Mouse (Mus musculus) T-helper 2 cell (primary cell): ENCODE results near the gene AI413582.

ENCODE experiments used
- in situ Hi-C: fragments of 300-600 bp; cut with MboI, MseI; formaldehyde crosslinking; loops from one replicate; pipeline ENCODE4 v1.15.1; 2025; ENCODE audit warnings: high pct_unique_total_duplicates

AI413582 gene

DNA sequence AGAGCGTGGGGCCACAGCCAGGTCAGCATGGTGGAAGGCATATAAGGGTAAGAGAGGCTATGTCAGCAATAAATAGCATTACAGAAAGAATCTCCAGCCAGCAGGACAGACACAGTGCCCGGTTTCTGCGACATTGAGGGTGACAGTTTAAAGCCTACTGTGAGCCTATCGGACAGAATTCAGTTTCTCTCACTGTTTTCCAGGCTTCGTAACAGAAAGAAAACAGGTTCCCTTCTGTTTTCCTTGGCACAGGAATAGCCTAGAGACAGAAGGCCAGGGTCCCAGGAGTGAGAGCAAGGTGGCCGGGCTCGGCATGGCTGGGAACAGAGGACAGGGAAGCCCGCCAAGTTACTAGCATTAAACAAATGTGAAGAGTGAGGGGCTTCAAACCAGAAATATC, 14.3 kb upstream of the AI413582 start:
- in situ Hi-C loops: no loop called here

DNA sequence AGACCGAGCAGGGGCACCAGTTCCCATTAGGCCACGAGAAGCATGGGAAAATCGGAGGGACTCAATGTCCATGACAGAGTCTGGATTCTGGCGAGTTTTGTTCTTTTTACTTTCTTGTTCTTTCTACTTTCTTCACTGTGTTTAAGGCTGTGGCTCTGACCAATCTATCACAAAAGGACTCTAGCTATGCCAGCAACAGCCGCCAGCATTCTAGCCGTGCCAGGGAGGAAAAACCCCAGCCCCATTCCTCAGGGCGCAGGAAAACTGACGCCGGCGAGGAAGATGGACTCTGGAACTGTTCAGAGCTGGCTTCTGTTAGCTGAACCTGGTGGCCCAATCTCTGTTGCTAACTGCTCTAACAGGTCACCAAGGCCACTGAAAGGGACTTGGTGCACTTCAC, 12.9 kb upstream of the AI413582 start:
- in situ Hi-C loops: no loop called here

DNA sequence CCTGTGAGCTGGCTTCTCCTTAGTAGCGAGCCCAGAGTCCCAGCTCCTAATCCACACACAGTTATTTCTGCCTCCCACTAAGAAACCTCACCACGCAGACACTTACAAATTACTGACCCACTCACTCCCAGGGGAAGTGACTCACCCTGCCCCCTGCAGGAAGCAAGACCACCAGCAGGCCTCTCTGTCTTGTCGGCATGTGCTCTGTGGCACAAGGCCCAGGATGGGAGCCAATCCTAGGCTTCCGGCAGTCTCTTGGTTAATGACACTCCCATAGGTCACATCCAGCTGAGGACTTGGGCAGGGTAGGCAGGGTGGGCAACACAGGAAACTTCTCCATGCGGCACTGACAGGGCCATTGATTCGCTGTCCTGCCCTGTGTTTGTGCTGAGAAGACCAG, 11.9 kb upstream of the AI413582 start:
- in situ Hi-C loops: no loop called here

DNA sequence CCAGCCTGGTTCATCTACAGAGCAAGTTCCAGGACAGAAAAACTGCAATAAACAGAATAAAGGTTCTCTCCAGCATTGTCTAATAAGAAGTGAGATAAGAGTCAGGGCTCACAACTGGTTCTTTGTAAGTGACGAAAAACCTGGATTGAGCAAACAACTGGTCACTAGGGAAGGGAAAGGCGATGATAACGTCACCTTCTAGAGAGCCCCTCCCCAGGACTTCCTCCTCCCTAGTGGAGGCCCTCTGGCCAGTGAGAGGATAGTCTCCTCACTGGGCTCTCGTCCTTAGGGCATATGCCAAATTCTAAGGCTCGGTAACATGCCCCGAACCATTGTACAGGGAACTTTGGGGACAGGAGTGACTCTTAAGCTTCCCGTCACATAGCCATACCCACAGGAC, 10.5 kb upstream of the AI413582 start:
- in situ Hi-C loops: no loop called here

DNA sequence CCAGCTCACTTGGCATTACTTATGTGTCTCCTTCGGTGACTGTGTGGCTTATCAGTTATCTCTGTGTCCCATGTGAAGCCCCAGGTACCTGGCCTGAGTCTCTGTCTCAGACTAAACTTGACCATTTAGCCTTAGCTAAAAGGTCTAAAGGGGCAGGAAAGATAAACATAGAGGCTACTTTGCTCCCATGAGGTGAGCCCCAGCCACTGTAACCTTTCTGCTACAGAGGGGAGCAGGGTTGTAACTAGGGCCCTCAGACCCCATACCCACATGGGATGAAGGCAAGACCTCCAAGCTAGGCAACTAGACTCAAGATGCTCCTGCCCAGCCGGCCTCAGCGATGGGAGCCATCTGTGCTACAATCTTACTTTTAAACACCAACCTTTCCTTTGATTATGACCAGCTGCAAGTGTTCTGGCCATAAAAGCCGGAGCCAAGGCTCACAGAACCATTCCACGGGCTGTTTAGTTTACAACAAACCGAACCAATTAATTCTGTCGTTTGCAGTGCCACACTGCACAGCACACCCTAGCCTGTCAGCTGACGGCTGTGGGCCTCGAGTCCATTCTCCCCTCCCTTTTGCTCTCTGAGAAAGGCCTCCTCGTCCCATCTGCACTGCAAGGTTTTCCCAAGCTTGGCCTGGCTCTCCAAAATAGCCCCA, 9.7 kb upstream of the AI413582 start:
- in situ Hi-C loops: no loop called here

DNA sequence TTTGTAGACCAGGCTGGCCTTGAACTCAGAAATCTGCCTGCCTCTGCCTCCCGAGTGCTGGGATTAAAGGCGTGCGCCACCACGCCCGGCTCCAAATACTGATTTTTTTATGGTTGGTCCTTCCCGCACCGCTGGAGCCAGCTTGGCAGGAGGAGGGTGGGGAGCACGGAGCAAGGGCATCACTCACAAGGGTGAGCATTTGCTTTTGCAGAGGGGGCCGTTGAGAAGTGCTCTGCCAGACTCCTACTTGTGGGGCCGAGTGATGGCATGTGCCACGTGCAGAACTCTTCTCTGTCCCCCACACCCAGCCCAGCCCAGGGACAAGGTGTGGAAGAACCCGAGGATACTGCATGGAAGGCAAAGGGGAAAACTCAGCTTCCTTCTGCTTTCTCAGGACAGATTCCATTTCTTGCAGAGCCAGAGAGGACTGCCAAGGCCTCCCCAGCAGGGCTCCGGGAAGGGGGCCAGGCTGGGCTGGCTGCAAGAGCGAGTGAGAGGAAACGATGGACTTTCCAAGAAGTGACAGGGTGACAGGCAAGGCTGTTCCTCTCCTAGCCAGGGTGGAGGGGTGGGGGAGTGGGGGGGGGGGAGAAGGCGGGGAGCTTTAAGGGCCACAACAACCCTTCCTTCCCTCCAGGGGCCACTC, 9.0 kb upstream of the AI413582 start:
- in situ Hi-C loops: no loop called here

DNA sequence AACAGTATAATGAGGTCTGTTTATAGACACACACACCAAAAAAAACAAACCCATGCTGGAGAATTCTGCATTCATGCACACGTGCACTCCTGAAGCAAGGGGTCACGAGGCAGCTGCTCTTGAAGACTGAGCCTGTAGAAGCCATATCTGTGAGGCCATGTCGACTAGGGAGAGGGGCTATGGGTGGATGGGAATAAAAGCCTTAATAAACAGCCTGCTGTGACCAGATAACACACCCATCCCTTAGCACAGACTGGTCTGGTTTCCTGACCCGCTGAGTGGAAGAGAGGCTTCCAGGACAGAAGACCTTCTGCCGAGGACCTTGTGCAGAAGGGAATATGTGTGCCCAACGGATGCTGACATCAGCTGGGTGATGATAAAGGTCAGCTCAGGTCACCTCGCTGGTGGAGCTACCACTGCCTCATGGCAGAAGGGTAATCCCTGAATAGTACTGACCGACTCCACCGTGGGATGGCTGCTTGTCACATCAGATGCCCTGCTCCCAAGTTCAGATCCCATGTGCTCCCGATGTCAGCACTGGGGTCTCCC, 8.3 kb upstream of the AI413582 start:
- in situ Hi-C loops: no loop called here

DNA sequence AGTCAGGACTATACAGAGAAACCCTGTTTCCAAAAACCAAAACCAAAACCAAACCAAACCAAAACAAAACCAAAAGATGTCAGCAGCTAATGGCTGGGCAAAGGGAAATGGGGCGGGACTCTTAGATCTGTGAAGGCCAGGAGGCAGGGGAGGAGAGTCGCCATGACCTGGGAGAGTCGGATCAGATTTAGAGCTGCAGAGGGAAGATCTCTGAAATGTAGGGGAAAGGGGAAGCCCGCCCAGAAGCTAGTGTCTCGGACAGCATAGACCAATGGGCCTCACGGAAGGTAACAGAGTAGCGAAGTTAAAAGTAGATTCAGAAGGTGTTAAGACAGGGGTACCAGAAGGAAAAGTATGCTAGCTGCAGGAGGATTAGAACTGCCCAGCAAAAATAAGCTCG, 5.8 kb upstream of the AI413582 start:
- in situ Hi-C loops: no loop called here

DNA sequence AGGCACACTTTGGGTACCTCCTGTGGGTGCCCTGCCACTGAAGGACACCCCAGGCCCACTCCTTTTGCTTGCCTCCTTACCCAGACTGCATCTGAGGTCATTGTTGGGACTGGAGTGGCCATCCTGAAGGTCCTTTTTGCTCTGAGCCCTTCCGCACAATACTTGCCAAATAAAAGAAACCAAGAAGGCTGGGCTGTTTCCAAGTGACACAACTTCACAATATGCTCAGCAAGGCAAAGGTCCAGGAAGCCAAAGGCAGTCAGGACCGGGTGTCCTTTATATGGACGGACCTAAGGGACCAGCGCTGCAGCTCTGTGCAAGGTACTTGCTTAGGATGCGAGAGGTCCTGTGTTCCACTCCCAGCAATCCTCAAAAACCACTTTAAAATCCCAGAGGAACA, 2.7 kb upstream of the AI413582 start:
- in situ Hi-C loops: loop anchor here (5.0 kb wide), 2 partner anchors 59 to 244 kb away; no protein-coding TSS in a partner anchor

DNA sequence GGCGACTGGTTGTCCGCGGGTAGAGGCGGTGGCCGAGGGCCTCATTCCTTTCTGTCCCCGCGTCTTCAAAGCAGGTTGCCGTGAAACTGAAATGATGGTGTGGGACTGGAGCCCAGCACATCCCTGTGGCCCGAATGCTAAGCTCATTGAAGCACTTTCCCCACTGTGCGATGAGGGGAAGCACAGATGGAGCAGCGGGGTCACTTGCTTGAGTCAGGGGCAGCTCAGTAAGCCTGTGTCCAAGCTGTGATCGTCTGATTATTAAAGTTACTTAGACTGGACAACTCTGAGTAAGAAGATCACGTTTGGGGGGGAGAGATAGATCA, 349 bp upstream of the AI413582 start:
- in situ Hi-C loops: loop anchor here (5.0 kb wide), 2 partner anchors 61 to 246 kb away; no protein-coding TSS in a partner anchor

DNA sequence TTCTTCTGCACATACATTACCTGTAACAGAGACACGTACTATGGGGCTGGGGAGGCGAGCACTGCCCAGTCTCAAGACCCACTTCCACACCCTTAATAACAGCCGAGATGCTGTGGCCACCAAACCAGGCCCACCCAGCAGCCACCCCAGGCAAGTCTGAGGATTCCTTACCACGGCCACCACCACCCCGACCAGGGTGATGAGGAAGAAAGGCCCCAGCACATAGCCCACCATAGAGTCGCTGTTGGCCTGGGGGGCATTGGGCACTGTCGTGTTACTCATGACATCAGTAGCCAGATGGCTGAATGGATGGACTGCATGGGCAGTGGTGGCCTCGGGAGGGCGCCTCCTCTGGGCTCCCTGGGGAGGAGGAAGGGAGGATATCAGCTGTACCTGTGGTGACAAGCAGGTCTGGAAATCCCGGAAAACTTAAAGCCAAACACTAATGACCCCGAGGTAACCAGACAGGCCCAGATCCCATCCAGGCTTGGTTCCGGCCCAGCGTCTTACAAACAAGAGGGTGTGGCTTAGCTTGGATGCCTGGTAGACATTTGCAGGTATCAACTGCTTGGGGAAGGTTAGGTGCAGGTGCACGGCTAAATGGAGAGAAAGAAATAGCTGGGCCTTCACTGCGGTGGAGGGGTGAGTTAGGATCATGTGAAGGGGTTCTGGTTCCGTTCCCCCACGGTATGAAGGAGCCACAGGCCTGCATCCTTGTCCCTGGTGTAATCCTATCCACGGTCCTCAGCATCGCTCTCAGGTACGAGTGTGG, 979 bp downstream of the AI413582 start:
- in situ Hi-C loops: loop anchor here (5.0 kb wide), 2 partner anchors 63 to 248 kb away; no protein-coding TSS in a partner anchor

DNA sequence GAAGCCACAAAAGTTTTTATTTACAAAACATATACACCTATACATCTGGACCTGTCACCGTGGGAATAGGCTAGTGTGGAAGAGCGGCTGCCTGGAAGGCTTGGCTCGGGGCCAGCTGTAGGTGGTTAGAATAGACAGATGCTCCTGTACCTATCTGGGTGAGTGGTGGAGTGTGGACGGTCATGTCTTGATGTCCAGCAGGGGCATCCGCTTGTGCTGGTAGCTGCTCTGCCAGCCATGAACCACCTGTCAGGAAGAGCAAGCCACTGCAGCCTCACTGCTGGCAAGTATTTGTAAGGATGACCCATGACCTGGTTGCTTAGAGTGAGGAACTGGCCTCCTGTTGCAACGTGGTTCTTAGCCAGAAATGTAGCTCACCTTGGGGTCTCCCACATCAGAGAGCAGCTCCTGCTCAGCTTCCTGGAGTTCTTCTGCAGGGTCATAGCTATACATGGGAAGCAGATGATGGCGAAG, 1.7 kb downstream of the AI413582 start:
- in situ Hi-C loops: no loop called here

DNA sequence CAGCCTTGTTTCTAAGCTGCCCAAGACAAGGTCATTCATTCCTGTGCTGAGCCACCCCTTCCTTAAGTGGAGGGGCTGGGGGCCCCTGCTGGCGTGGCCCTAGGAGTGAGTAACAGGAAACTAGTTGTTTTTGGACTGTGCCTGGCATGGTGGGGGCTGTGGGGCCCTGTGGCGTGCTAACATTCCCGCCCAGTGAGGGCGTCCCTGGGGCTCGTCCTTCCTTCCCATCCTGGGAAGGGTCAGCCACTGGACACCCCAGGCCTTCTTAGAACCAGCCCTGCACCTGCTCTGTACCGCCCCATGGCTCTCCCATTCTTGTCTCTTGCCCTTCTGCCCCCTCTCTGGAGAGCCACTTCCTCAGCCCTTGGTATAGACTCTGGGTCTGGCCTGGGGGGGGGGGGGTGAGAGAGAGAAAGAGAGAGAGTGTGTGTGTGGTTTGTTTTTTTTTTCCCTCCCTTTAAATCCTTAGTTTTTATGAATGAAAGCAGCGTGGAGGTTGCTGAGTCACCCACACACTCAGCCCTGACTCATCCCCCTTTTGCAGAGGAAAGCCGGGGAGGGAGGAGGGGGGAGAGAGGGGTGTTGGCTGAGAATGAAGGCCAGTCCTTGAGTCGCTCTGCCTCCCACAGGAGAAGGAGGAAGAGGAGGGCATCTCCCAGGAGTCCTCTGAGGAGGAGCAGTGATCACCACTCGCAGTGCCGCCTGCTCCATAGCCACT, 3.6 kb downstream of the AI413582 start:
- in situ Hi-C loops: no loop called here

DNA sequence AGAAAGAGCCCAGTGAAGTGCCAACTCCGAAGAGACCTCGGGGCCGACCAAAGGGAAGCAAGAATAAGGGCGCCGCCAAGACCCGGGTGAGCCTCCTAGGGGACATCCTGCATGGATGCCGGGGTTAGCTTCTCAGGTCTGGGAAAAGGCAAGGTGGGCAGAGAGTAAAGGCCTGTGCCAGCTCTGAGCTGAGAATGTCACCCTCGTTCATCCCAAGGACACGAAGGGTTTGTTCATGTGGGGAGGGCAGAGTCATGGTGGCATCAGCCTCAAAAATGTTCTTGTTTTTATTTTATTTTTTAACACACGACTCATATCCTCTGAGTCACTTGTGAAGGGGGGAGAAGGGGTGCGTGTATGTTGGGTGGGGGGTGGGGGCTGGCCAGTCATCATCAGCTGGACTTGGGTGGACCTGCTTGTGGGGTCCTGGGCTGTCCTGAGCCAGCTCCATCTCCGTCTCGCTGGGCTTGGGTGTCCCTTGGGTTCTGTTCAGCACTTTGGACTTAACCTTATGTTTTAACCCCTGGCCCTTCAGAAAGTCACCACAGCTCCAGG, 4.6 kb downstream of the AI413582 start:
- in situ Hi-C loops: no loop called here

DNA sequence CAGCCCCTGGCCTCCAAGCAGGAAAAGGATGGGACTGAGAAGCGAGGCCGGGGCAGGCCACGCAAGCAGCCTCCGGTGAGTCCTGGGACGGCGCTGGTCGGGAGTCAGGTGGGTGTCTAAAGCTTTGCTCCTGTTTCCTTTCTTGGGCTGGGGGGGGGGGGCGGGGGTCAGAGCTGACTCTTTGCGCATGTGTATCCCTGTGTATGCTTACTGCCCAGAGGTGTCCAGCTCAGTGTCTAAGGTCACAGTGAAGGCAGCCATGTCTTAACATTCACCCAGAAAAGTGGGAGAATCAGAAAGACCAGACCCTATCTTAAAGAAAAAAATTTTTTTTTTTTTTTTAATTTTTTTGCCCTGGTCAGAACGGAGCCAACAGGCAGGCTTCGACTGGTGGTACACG, 6.0 kb downstream of the AI413582 start:
- in situ Hi-C loops: no loop called here

DNA sequence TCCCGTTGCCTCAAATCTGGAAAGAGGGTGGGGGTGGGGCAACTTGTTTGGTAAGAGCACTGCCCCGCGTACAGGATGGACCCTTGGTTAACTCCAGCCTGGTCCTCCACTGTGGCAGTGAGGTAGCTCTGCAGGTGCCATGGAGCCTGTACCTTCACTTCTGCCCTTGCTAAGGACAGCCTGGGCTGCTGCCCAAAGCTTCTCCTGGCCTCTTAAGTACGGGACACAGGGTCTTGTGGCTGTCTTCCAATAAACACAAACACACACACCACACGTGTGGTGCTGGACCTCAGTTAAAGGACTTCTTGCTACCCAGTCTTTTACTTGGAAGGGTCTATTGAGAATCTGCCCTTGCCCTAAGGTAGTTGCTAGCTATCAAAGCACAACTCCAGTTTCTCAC, 6.7 kb downstream of the AI413582 start:
- in situ Hi-C loops: no loop called here

DNA sequence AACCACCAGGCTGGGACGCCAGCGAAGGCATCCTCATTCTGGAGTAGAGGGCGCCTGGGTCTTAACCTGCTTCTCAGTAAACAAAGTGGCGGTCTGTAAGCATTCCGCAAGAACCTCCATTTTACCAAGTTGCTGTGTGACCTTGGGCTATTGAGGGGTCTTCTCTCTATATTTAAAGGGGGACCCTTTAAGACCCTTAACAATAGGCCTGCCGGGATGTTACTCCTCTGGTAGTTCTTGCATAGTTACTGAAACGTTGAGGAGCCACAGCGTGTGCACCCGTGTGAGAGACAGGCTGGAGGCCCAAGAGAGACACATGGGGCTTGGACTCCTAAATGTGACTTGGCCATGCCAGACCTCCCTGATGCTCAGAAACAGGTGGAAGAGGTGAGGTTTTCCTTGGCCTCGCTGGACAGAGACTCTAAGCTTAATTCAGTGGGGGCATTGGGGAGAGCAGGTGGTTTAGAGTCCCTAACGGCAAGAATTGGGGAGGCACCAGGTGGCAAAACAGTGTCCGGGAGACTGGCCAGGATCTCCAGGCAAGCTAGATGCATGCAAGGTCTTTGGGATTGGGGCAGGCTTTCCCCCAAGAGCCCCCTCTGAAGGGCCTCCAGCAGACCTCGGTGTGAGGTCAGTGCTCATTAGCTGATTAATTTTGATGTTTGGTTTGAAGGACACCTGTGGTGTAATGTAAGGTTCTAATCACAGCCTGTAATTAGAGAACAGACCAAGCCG, 7.5 kb downstream of the AI413582 start:
- in situ Hi-C loops: no loop called here

DNA sequence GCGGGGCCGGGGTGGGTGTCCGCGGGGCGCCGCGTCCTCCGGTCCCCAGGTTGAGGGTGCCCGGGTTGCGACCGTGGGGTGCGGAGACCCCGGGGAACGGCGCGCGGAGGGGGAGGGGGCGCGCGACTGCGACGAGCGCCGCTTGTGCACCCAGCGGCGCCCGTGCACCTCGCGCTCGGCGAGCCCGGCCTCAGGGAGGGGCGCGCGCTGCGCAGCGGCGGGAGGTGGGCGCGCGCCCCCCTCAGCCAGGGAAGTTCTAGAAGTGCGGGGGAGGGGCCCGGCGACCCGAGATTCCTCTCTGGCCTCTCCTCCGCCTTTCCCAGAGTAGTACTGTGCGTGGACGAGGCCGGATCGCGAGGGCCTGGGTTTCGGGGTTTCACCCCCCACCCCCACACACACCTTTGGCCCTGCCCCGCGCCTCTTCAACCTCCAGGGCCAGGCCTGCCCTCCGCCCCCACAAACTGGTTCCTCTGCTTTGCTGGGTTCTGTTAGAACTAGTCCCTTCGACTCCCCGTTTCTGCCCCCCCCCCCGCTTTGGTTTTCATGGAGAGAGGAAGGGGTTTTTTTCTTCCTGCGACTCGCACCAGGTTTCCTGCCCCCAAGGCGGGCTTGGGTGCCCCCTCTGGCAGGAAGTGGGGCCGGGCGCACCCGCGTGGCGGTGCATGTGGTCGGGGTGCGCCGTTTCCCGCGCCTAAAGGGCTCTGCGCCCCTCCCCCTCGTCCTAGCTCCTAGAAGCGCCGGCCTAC, 8.2 kb downstream of the AI413582 start:
- in situ Hi-C loops: no loop called here

DNA sequence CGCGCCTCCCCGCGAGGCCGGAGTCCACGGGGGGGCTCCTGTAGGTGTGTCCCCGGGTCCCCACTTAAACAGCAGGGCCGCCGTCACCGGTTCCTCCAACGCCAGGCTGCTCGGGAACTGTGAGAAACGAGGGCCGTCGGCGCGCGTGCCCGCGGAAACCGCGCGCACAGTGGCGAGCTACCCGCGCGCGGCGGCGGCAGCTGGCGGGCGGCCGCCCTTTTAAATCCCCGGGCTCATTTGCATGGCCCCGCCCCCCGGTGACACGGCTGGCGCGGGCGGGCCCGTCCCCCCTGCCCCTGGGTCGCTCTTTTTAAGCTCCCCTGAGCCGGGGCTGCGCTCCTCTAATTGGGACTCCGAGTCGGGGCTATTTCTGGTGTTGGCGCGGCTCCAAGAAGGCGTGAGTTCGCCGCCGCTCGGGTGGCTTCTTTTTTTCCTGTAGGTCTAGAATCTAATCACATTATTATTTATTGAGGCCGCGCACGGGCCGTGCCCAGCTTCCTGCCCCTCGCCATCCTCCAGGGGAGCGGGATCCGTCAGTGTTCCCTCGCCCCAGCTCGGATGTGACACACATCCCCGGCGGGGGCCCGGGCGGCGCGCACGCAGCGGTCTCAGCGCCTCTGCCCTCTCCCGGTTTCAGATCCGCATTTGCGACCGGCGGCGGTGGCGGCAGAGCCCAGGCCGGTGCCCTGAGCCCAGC, 9.1 kb downstream of the AI413582 start, which contains the start of gene Hmga1:
Hmga1 (plus strand) TSS at position 183 of the 697 bp plus-strand sequence.
- in situ Hi-C loops: no loop called here
